Mouse (Mus musculus): ENCODE results near the gene Anapc16. TPM values are rescaled to one million over a fixed set of nuclear protein-coding genes. Genes with fewer than 3 reads are reported as not detected.
A peak's percentile ranks its signal among the peaks of the same experiment; 100 is the strongest.

Anapc16 gene
- polyA plus RNA-seq, 2 experiments = 109 to 110 TPM

DNA sequence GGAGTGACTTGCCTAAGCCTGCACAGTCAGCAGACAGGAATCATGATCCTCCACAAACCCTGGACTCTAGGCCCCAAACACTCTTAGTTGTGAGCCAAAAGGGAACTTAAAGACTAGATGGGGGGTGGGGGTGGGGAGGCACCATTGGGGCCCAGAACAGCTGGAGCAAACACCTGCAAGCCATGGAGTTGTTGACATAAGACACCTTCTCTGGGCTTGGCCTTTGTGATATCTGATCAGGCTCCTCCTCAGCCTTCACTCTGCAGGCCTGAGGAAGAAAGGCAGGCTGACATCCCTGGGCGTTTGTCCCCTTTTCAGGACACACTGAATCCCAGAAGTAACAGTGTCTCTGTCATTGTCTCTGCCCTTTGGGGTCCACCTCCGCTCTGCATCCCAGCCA lies 39.3 kb downstream of the Anapc16 start:
- WGBS = 50% methylated on average over 2 of the region's 2 CpGs
- no peak for DNase-seq (ENCODE audit: low spot score)
- TF ChIP-seq POLR2A (IDR thresholded peaks at IDR 0.05; ENCODE audit: borderline replicate concordance, extremely low read depth, insufficient read depth, insufficient read length) = no peak

DNA sequence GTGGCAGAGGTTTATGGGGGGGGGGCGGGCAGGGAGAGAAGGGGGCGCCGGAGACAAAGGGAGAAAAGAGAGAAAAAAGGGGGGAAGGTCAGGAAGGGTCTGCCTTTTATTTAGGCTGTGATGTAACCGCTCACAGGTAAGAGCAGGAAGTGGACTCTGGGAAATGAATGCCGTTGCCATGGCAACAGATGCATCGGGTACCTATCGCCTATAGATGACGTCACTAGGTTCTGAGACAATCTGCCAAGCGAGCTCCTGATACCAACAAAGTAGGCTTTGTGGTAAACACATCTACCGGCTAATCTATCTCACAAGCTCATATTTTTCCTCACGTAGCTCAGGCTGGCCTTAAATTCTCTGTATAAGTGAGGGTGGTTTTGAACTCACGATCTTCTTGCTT lies 43.4 kb downstream of the Anapc16 start:
- TF ChIP-seq POLR2A (IDR thresholded peaks at IDR 0.05; ENCODE audit: borderline replicate concordance, extremely low read depth, insufficient read depth, insufficient read length) = no peak
- Histone ChIP-seq H3K36me3 (ENCODE audit: control insufficient read depth, insufficient read depth, low read length) (no peaks in the 10 kb centered on the region), H3K27ac (replicated peaks; ENCODE audit: low read depth, low read length) (no peak overlapping the region), H3K9ac (ENCODE audit: low read depth, low read length, severe bottlenecking) (no peak overlapping the region), H3K4me2 (replicated peaks; ENCODE audit: low read depth, low read length, severe bottlenecking) (no peak overlapping the region), H3K9me3 (ENCODE audit: control insufficient read depth, low read length) (no peaks in the 10 kb centered on the region), H3K27me3 (ENCODE audit: control insufficient read depth, insufficient read depth, low read length) (no peaks in the 10 kb centered on the region), H3K4me3 (replicated peaks; ENCODE audit: low read length) (no peak overlapping the region), H3K4me1 (ENCODE audit: control insufficient read depth, insufficient read depth, low read length) (peaks cover 35% of the 10 kb centered on the region)
- ATAC-seq (ENCODE audit: low FRiP score, low read depth) (no peak), DNase-seq (ENCODE audit: low spot score) (no peak)
- 80% methylated on average over 12 of the region's 12 CpGs for WGBS

More for the DNA sequence above, 39.3 kb downstream of the Anapc16 start:
- H3K27ac ChIP-seq (replicated peaks; ENCODE audit: low read depth, low read length) = peak overlapping the region; percentile 97
- no peaks in the 10 kb centered on the region for H3K36me3 ChIP-seq (ENCODE audit: control insufficient read depth, insufficient read depth, low read length)
- H3K9me3 ChIP-seq (ENCODE audit: control insufficient read depth, low read length) = no peaks in the 10 kb centered on the region
- H3K4me3 ChIP-seq (replicated peaks; ENCODE audit: low read length) = no peak overlapping the region
- H3K27me3 ChIP-seq (ENCODE audit: control insufficient read depth, insufficient read depth, low read length) = no peaks in the 10 kb centered on the region
- peaks cover 50% of the 10 kb centered on the region for H3K4me1 ChIP-seq (ENCODE audit: control insufficient read depth, insufficient read depth, low read length)
- no peak overlapping the region for H3K4me2 ChIP-seq (replicated peaks; ENCODE audit: low read depth, low read length, severe bottlenecking)
- no peak overlapping the region for H3K9ac ChIP-seq (ENCODE audit: low read depth, low read length, severe bottlenecking)
- no peak for ATAC-seq (ENCODE audit: low FRiP score, low read depth)

DNA sequence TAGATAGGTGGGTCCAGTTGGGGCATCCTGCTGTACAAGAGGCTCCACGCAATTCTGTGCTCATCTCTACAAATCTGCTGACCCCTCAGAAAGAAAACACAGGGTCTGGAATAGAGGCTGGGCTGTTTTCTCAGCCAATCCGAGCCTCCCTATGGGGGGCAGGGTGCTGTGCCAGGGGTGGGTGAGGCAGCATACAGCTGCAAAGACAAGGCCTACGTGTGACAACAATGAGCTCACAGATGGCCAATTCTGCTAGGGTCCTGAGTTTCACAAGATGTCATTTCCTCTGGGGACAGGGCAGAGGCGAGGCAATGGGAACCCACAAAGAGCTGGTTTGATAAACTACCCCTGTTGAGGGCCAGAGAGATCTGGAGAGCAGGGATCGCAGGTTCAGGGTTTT lies 44.5 kb downstream of the Anapc16 start:
- no peaks in the 10 kb centered on the region for H3K27me3 ChIP-seq (ENCODE audit: control insufficient read depth, insufficient read depth, low read length)
- H3K9me3 ChIP-seq (ENCODE audit: control insufficient read depth, low read length) = no peaks in the 10 kb centered on the region
- H3K4me2 ChIP-seq (replicated peaks; ENCODE audit: low read depth, low read length, severe bottlenecking) = no peak overlapping the region
- WGBS = 50% methylated on average over 5 of the region's 5 CpGs
- no peak for TF ChIP-seq POLR2A (IDR thresholded peaks at IDR 0.05; ENCODE audit: borderline replicate concordance, extremely low read depth, insufficient read depth, insufficient read length)
- H3K9ac ChIP-seq (ENCODE audit: low read depth, low read length, severe bottlenecking) = no peak overlapping the region
- ATAC-seq (ENCODE audit: low FRiP score, low read depth) (no peak), DNase-seq (ENCODE audit: low spot score) (no peak)
- H3K27ac ChIP-seq (replicated peaks; ENCODE audit: low read depth, low read length) = no peak overlapping the region
- peaks cover 25% of the 10 kb centered on the region for H3K4me1 ChIP-seq (ENCODE audit: control insufficient read depth, insufficient read depth, low read length)
- H3K4me3 ChIP-seq (replicated peaks; ENCODE audit: low read length) = no peak overlapping the region
- H3K36me3 ChIP-seq (ENCODE audit: control insufficient read depth, insufficient read depth, low read length) = no peaks in the 10 kb centered on the region

DNA sequence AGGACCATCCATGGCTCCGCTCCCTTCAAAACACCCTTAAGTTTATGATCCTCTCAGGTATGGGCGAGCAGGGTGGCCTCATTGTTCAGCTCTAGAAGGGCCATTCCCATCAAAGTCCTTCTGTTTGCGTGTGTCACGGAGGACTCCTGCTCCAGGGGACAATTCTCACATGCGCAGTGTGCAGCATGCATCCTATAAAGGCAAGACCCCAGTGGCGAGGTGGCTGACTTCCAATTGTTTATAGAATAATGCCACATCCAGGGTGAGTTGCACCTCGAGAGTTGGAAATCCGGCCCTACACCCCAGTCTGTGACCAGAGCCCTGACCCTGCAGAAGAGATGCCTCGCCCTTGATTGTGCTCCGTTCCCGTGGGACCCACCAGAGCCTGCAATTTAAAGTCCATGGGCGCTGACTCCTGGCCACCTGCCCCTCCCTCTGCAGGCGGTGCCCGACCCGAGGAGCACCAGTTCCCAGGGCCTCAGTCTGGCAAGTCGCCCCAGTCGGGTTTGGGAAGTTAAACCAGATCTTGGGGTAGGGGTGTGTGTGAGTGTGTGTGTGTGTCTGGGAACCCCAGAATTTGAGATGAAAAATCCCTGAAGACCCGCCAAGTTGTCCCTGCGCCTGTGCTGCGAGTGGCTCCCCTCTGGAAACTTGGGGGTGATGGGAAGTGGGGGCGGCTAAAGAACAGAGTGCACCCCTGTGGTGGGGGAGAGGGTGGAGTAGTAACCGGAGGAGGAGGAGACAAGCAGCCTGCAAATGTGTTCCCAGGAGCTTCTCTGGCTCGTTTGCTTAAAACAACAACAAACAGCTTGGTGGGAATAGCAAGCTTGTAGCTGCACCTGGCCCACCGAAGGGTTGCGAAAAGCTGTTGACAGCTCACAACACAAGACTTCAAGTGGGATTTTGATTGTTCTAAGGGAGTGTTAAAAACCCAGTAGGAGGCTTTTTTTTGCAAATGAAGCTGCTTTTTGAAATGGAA lies 45.5 kb downstream of the Anapc16 start:
- H3K9ac ChIP-seq (ENCODE audit: low read depth, low read length, severe bottlenecking) = peak overlapping the region; percentile 8; the same call in 1 of the 2 replicates
- no peak overlapping the region for H3K4me3 ChIP-seq (replicated peaks; ENCODE audit: low read length)

DNA sequence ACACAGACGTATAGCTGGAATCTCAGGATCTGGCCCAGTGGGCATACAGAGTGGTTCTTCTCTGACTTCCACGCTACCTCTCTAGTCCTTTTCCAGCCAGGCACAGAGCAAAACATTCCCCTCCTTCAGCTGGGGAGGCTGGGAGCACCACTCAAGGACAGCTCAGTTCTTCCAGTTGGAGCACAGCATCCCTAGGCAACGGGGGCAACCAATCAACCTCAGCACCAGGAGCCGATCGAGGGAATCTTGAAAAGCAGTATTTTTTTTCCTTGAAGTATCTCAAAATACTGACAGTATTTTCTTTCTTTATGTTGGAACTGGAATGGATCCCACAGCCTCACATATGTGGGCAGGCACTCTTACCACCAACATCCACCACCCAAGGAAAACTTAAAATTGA lies 46.3 kb downstream of the Anapc16 start:
- H3K36me3 ChIP-seq (ENCODE audit: control insufficient read depth, insufficient read depth, low read length) = no peaks in the 10 kb centered on the region
- H3K9me3 ChIP-seq (ENCODE audit: control insufficient read depth, low read length) = no peaks in the 10 kb centered on the region
- no peak for TF ChIP-seq POLR2A (IDR thresholded peaks at IDR 0.05; ENCODE audit: borderline replicate concordance, extremely low read depth, insufficient read depth, insufficient read length)
- H3K27me3 ChIP-seq (ENCODE audit: control insufficient read depth, insufficient read depth, low read length) = no peaks in the 10 kb centered on the region
- ATAC-seq (ENCODE audit: low FRiP score, low read depth) = no peak
- no peak overlapping the region for H3K4me3 ChIP-seq (replicated peaks; ENCODE audit: low read length)
- WGBS = 59% methylated on average over 5 of the region's 5 CpGs
- H3K9ac ChIP-seq (ENCODE audit: low read depth, low read length, severe bottlenecking) = no peak overlapping the region
- H3K4me2 ChIP-seq (replicated peaks; ENCODE audit: low read depth, low read length, severe bottlenecking) = no peak overlapping the region
- 0 out of 2 replicates have a peak overlapping the region, but pooled peaks have one; percentile 28 for H3K27ac ChIP-seq (replicated peaks; ENCODE audit: low read depth, low read length)
- no peak for DNase-seq (ENCODE audit: low spot score)
- H3K4me1 ChIP-seq (ENCODE audit: control insufficient read depth, insufficient read depth, low read length) = peaks cover 29% of the 10 kb centered on the region

More for the DNA sequence above, 45.5 kb downstream of the Anapc16 start:
- no peak for ATAC-seq (ENCODE audit: low FRiP score, low read depth)
- Histone ChIP-seq H3K9me3 (ENCODE audit: control insufficient read depth, low read length) (no peaks in the 10 kb centered on the region), H3K4me2 (replicated peaks; ENCODE audit: low read depth, low read length, severe bottlenecking) (peak overlapping the region; percentile 33), H3K27ac (replicated peaks; ENCODE audit: low read depth, low read length) (no peak overlapping the region), H3K36me3 (ENCODE audit: control insufficient read depth, insufficient read depth, low read length) (no peaks in the 10 kb centered on the region), H3K27me3 (ENCODE audit: control insufficient read depth, insufficient read depth, low read length) (no peaks in the 10 kb centered on the region), H3K4me1 (ENCODE audit: control insufficient read depth, insufficient read depth, low read length) (peaks cover 28% of the 10 kb centered on the region)
- 17% methylated on average over 24 of the region's 25 CpGs for WGBS
- DNase-seq (ENCODE audit: low spot score) = no peak
- TF ChIP-seq POLR2A (IDR thresholded peaks at IDR 0.05; ENCODE audit: borderline replicate concordance, extremely low read depth, insufficient read depth, insufficient read length) = no peak

Measured in limb, embryonic 14.5 days (tissue).